Mouse (Mus musculus) hindbrain, embryonic 12.5 days (tissue): ENCODE measurements around the gene Slc2a9. TPM values are rescaled to one million over a fixed set of nuclear protein-coding genes. Genes with fewer than 3 reads are reported as not detected.

Experiments used
- ATAC-seq: fragments of 200-750 bp; cut with Nextera tagmentation; 2 replicates; pipeline ENCODE4 v1.8.0; 2017; ENCODE audit warnings: moderate TSS enrichment; ENCODE audit not compliant: low FRiP score
- H3K27ac ChIP-seq: fragments of 300-500 bp; sonication (generic); 2 replicates; pipeline ENCODE4 v1.5.1; 2016; ENCODE audit warnings: mild to moderate bottlenecking
- H3K27me3 ChIP-seq: fragments of 300-500 bp; sonication (generic); 2 replicates; pipeline ENCODE4 v1.6.1; 2016; ENCODE audit warnings: mild to moderate bottlenecking
- H3K36me3 ChIP-seq: fragments of 300-500 bp; sonication (generic); 2 replicates; pipeline ENCODE4 v1.6.1; 2016; ENCODE audit warnings: mild to moderate bottlenecking
- H3K4me1 ChIP-seq: fragments of 300-500 bp; sonication (generic); 2 replicates; pipeline ENCODE4 v1.6.1; 2016
- H3K4me2 ChIP-seq: fragments of 300-500 bp; sonication (generic); replicated peaks from 2 replicates; pipeline ENCODE4 v1.6.1; 2016; ENCODE audit warnings: mild to moderate bottlenecking
- H3K4me3 ChIP-seq: fragments of 300-500 bp; sonication (generic); 2 replicates; pipeline ENCODE4 v1.5.1; 2016; ENCODE audit warnings: mild to moderate bottlenecking
- H3K9ac ChIP-seq: fragments of 300-500 bp; sonication (generic); 2 replicates; pipeline ENCODE4 v1.6.1; 2016; ENCODE audit warnings: mild to moderate bottlenecking, moderate library complexity
- H3K9me3 ChIP-seq: fragments of 300-500 bp; sonication (generic); replicated peaks from 2 replicates; pipeline ENCODE4 v1.6.1; 2016; ENCODE audit warnings: mild to moderate bottlenecking
- WGBS: fragments of 180-500 bp; shearing (Covaris S2); methylation state at CpG from one replicate; pipeline ENCODE4 v1.1.7; 2016; 5-methylcytosine and 5-hydroxymethylcytosine counted together
- polyA plus RNA-seq: library from polyadenylated mRNA; unstranded; fragments of >200 nt; fragmentation: Nextera tagmentation; extraction: Ambion mirVana; gene quantifications from 2 replicates; pipeline ENCODE4 v1.2.1, GENCODE M21; 2016

The Slc2a9 gene
- polyA plus RNA-seq, 1 experiment from 2014 or later, result 0.15 TPM

GRCm38 (mm10) chr5:38441088-38441839, 61.7 kb downstream of the Slc2a9 start:
- Histone ChIP-seq H3K27me3 (no peaks in the 10 kb centered on the region), H3K27ac (no peak overlapping the region), H3K4me2 (no peak overlapping the region), H3K9me3 (peaks cover 5% of the 10 kb centered on the region; the same call in 1 of the 2 replicates), H3K4me3 (no peak overlapping the region), H3K36me3 (no peaks in the 10 kb centered on the region), H3K4me1 (no peaks in the 10 kb centered on the region), H3K9ac (no peak overlapping the region)
- WGBS, result 81% methylated on average over 10 of the region's 10 CpGs
- no peak for ATAC-seq

GRCm38 (mm10) chr5:38440252-38441005, 62.5 kb downstream of the Slc2a9 start:
- no peak for ATAC-seq
- Histone ChIP-seq H3K9ac (no peak overlapping the region), H3K4me2 (no peak overlapping the region), H3K27ac (no peak overlapping the region), H3K4me1 (no peaks in the 10 kb centered on the region), H3K9me3 (peaks cover 5% of the 10 kb centered on the region; the same call in 1 of the 2 replicates), H3K4me3 (no peak overlapping the region), H3K36me3 (no peaks in the 10 kb centered on the region), H3K27me3 (no peaks in the 10 kb centered on the region)
- WGBS, result 80% methylated on average over 9 of the region's 9 CpGs

- Histone ChIP-seq H3K4me2 (no peak overlapping the region), H3K9ac (no peak overlapping the region), H3K36me3 (no peaks in the 10 kb centered on the region), H3K27ac (no peak overlapping the region), H3K9me3 (peaks cover 5% of the 10 kb centered on the region; the same call in 1 of the 2 replicates), H3K4me3 (no peak overlapping the region), H3K27me3 (no peaks in the 10 kb centered on the region), H3K4me1 (no peaks in the 10 kb centered on the region)
- 94% methylated on average over 11 of the region's 11 CpGs for WGBS
- ATAC-seq, result no peak
Observed at GRCm38 (mm10) chr5:38436681-38437080, 66.3 kb downstream of the Slc2a9 start.

- peaks cover 5% of the 10 kb centered on the region; the same call in 1 of the 2 replicates for H3K9me3 ChIP-seq
- H3K9ac ChIP-seq, result no peak overlapping the region
- no peaks in the 10 kb centered on the region for H3K27me3 ChIP-seq
- H3K4me1 ChIP-seq, result no peaks in the 10 kb centered on the region
- no peak overlapping the region for H3K27ac ChIP-seq
- H3K36me3 ChIP-seq, result no peaks in the 10 kb centered on the region
- 78% methylated on average over 3 of the region's 3 CpGs for WGBS
- no peak overlapping the region for H3K4me3 ChIP-seq
- ATAC-seq, result no peak
- no peak overlapping the region for H3K4me2 ChIP-seq
Observed at GRCm38 (mm10) chr5:38434875-38435274, 68.1 kb downstream of the Slc2a9 start.

GRCm38 (mm10) chr5:38431201-38431600, 71.7 kb downstream of the Slc2a9 start:
- H3K36me3 ChIP-seq, result no peaks in the 10 kb centered on the region
- WGBS, result 90% methylated on average over 7 of the region's 7 CpGs
- H3K4me3 ChIP-seq, result no peak overlapping the region
- ATAC-seq, result no peak
- H3K9me3 ChIP-seq, result no peaks in the 10 kb centered on the region
- H3K27me3 ChIP-seq, result no peaks in the 10 kb centered on the region
- no peak overlapping the region for H3K4me2 ChIP-seq
- H3K9ac ChIP-seq, result no peak overlapping the region
- no peak overlapping the region for H3K27ac ChIP-seq
- no peaks in the 10 kb centered on the region for H3K4me1 ChIP-seq

GRCm38 (mm10) chr5:38429106-38429505, 73.8 kb downstream of the Slc2a9 start:
- Histone ChIP-seq H3K27ac (no peak overlapping the region), H3K4me3 (no peak overlapping the region), H3K4me2 (no peak overlapping the region), H3K4me1 (no peaks in the 10 kb centered on the region), H3K9me3 (no peaks in the 10 kb centered on the region), H3K36me3 (no peaks in the 10 kb centered on the region), H3K27me3 (no peaks in the 10 kb centered on the region), H3K9ac (no peak overlapping the region)
- ATAC-seq, result no peak
- 65% methylated on average over 6 of the region's 6 CpGs for WGBS

GRCm38 (mm10) chr5:38427757-38428156, 75.2 kb downstream of the Slc2a9 start:
- Histone ChIP-seq H3K4me2 (no peak overlapping the region), H3K4me1 (no peaks in the 10 kb centered on the region), H3K36me3 (no peaks in the 10 kb centered on the region), H3K4me3 (no peak overlapping the region), H3K27ac (no peak overlapping the region), H3K9ac (no peak overlapping the region), H3K9me3 (no peaks in the 10 kb centered on the region), H3K27me3 (no peaks in the 10 kb centered on the region)
- 82% methylated on average over 5 of the region's 5 CpGs for WGBS
- ATAC-seq, result no peak

- no peaks in the 10 kb centered on the region for H3K36me3 ChIP-seq
- no peak overlapping the region for H3K27ac ChIP-seq
- H3K4me3 ChIP-seq, result no peak overlapping the region
- no peaks in the 10 kb centered on the region for H3K9me3 ChIP-seq
- no peak for ATAC-seq
- no peak overlapping the region for H3K9ac ChIP-seq
- H3K4me2 ChIP-seq, result no peak overlapping the region
- peaks cover 5% of the 10 kb centered on the region for H3K4me1 ChIP-seq
- H3K27me3 ChIP-seq, result no peaks in the 10 kb centered on the region
- WGBS, result 87% methylated on average over 6 of the region's 6 CpGs
Observed at GRCm38 (mm10) chr5:38425569-38425968, 77.4 kb downstream of the Slc2a9 start.

GRCm38 (mm10) chr5:38422426-38422825, 80.5 kb downstream of the Slc2a9 start:
- 18% methylated on average over 4 of the region's 4 CpGs for WGBS
- Histone ChIP-seq H3K4me3 (no peak overlapping the region), H3K36me3 (no peaks in the 10 kb centered on the region), H3K27ac (no peak overlapping the region), H3K9ac (no peak overlapping the region), H3K27me3 (no peaks in the 10 kb centered on the region), H3K4me2 (no peak overlapping the region), H3K9me3 (no peaks in the 10 kb centered on the region), H3K4me1 (peaks cover 5% of the 10 kb centered on the region)
- ATAC-seq, result no peak

GRCm38 (mm10) chr5:38418799-38419198, 84.1 kb downstream of the Slc2a9 start:
- no peak overlapping the region for H3K27ac ChIP-seq
- no peaks in the 10 kb centered on the region for H3K27me3 ChIP-seq
- no peak overlapping the region for H3K9ac ChIP-seq
- no peak overlapping the region for H3K4me3 ChIP-seq
- H3K4me2 ChIP-seq, result no peak overlapping the region
- WGBS, result 86% methylated on average over 6 of the region's 6 CpGs
- no peak for ATAC-seq
- no peaks in the 10 kb centered on the region for H3K36me3 ChIP-seq
- peaks cover 5% of the 10 kb centered on the region for H3K4me1 ChIP-seq
- no peaks in the 10 kb centered on the region for H3K9me3 ChIP-seq

- ATAC-seq, result no peak; the same call in 1 of the 2 replicates
- 29% methylated on average over 3 of the region's 3 CpGs for WGBS
- H3K27ac ChIP-seq, result no peak overlapping the region
Observed at GRCm38 (mm10) chr5:38403612-38404011, 99.3 kb downstream of the Slc2a9 start.

GRCm38 (mm10) chr5:38402288-38402687, 100.7 kb downstream of the Slc2a9 start:
- H3K4me3 ChIP-seq, result no peak overlapping the region
- H3K4me1 ChIP-seq, result no peaks in the 10 kb centered on the region
- no peak overlapping the region for H3K9ac ChIP-seq
- no peak overlapping the region for H3K4me2 ChIP-seq
- no peak for ATAC-seq
- no peaks in the 10 kb centered on the region for H3K36me3 ChIP-seq
- H3K27me3 ChIP-seq, result no peaks in the 10 kb centered on the region
- 94% methylated on average over 3 of the region's 3 CpGs for WGBS
- no peaks in the 10 kb centered on the region for H3K9me3 ChIP-seq
- H3K27ac ChIP-seq, result no peak overlapping the region

More at GRCm38 (mm10) chr5:38403612-38404011, 99.3 kb downstream of the Slc2a9 start:
- Histone ChIP-seq H3K4me1 (no peaks in the 10 kb centered on the region), H3K9me3 (no peaks in the 10 kb centered on the region), H3K27me3 (no peaks in the 10 kb centered on the region), H3K36me3 (no peaks in the 10 kb centered on the region), H3K9ac (no peak overlapping the region), H3K4me2 (no peak overlapping the region), H3K4me3 (no peak overlapping the region)
